Mouse (Mus musculus) ES-E14 (cell line): ENCODE results near the gene Aspm. TPM values are rescaled to one million over a fixed set of nuclear protein-coding genes. Genes with fewer than 3 reads are reported as not detected.
"Not testable (repeated sequence)": the region's sequence is repeated elsewhere in the genome, so short reads cannot be mapped to it uniquely, and the experiment has no call there.

Experiments
- DNase-seq: peaks from one replicate; pipeline ENCODE4 v3.0.0-alpha.2; 2013; ENCODE audit warnings: low read depth, low spot score
- H3K27ac ChIP-seq: 2 replicates; pipeline ENCODE4 v1.5.1; 2012; ENCODE audit warnings: low read depth, mild to moderate bottlenecking, low read length, moderate library complexity, mixed read lengths; ENCODE audit not compliant: poor library complexity, insufficient read depth, severe bottlenecking
- H3K36me3 ChIP-seq: 2 replicates; pipeline ENCODE4 v1.6.1; 2012; ENCODE audit warnings: mild to moderate bottlenecking, low read length, moderate library complexity, mixed read lengths; ENCODE audit not compliant: control insufficient read depth, poor library complexity, insufficient read depth, severe bottlenecking
- H3K4me1 ChIP-seq, 2 experiments: fragments of 150-350 bp in 1 of 2; sonication (generic) in 1 of 2; 2 replicates each; pipeline ENCODE4 v1.6.1; 2012; ENCODE audit warnings: low read length in 2 of 2, mild to moderate bottlenecking in 1 of 2, mixed read lengths in 1 of 2; ENCODE audit not compliant: control insufficient read depth in 2 of 2, insufficient read depth in 2 of 2, poor library complexity in 1 of 2
- H3K4me3 ChIP-seq, 2 experiments: fragments of 150-350 bp in 1 of 2; sonication (generic) in 1 of 2; 2 replicates each; pipeline ENCODE4 v1.5.1; 2012; ENCODE audit warnings: low read length in 2 of 2, low read depth in 1 of 2, mild to moderate bottlenecking in 1 of 2, mixed read lengths in 1 of 2; ENCODE audit not compliant: insufficient read depth in 1 of 2, poor library complexity in 1 of 2, severe bottlenecking in 1 of 2
- H3K9ac ChIP-seq: 2 replicates; pipeline ENCODE4 v1.6.1; 2012; ENCODE audit warnings: low read depth, mild to moderate bottlenecking, low read length, mixed read lengths; ENCODE audit not compliant: poor library complexity, insufficient read depth, severe bottlenecking
- H3K9me3 ChIP-seq: fragments of 150-350 bp; sonication (generic); 2 replicates; pipeline ENCODE4 v1.6.1; 2012; ENCODE audit warnings: low read depth, mild to moderate bottlenecking, low read length; ENCODE audit not compliant: control insufficient read depth, insufficient read depth
- CHD2 ChIP-seq: IDR thresholded peaks from 2 replicates; pipeline ENCODE4 v1.6.1; 2014; ENCODE audit warnings: mild to moderate bottlenecking, low read depth, low read length, inconsistent platforms
- HCFC1 ChIP-seq: IDR thresholded peaks from 2 replicates; pipeline ENCODE4 v1.6.1; 2012; ENCODE audit warnings: low read length, inconsistent platforms, borderline replicate concordance; ENCODE audit not compliant: insufficient read depth
- MAFK ChIP-seq: IDR thresholded peaks from 2 replicates; pipeline ENCODE4 v1.6.1; 2014; ENCODE audit warnings: mild to moderate bottlenecking, low read depth, low read length, inconsistent platforms; ENCODE audit not compliant: insufficient read depth
- ZC3H11A ChIP-seq: IDR thresholded peaks from 2 replicates; pipeline ENCODE4 v1.6.1; 2012; ENCODE audit warnings: low read depth, mild to moderate bottlenecking, inconsistent platforms, low read length, borderline replicate concordance
- ZNF384 ChIP-seq: IDR thresholded peaks from 2 replicates; pipeline ENCODE4 v1.6.1; 2012; ENCODE audit warnings: low read depth, low read length, inconsistent platforms
- in situ Hi-C, 2 experiments: fragments of 600-800 bp; cut with MboI; formaldehyde crosslinking; loops; one replicate each; pipeline ENCODE4 v1.15.1; 2025; ENCODE audit warnings: low sequenced_read_pairs in 2 of 2, inconsistent platforms in 1 of 2; ENCODE audit not compliant: unreplicated experiment in 2 of 2
- total RNA-seq: library from RNA; depleted of rRNA; stranded (reverse); fragments of 300-350 nt; gene quantifications from 2 replicates; pipeline ENCODE4 v1.2.3, GENCODE M21; 2012

The Aspm gene
- total RNA-seq, 1 experiment = 42.8 TPM

GRCm38 (mm10) chr1:139425006-139425405 is 29.6 kb upstream of the Aspm start:
- no peak for DNase-seq
- H3K4me1 ChIP-seq = peaks cover 5 to 9% of the 10 kb centered on the region in 2 experiments; a peak in 2 of 4 replicates
- TF ChIP-seq ZNF384 = no peak
- no peak for TF ChIP-seq HCFC1
- TF ChIP-seq ZC3H11A = no peak
- TF ChIP-seq MAFK = no peak
- TF ChIP-seq CHD2 = no peak

GRCm38 (mm10) chr1:139438373-139438772 is 16.2 kb upstream of the Aspm start:
- peak; percentile 53 for DNase-seq
- TF ChIP-seq MAFK = no peak
- TF ChIP-seq CHD2 = no peak
- TF ChIP-seq HCFC1 = no peak
- TF ChIP-seq ZC3H11A = no peak
- 0 out of 2 replicates have a peak, but pooled peaks have one; percentile 10 for TF ChIP-seq ZNF384
- H3K36me3 ChIP-seq = peaks cover 7% of the 10 kb centered on the region
- H3K4me1 ChIP-seq = no peaks in the 10 kb centered on the region
- H3K4me3 ChIP-seq = no peak overlapping the region
- H3K27ac ChIP-seq = no peak overlapping the region
- H3K9me3 ChIP-seq = no peaks in the 10 kb centered on the region
- no peak overlapping the region for H3K9ac ChIP-seq
- in situ Hi-C loops = no loop called here

More at GRCm38 (mm10) chr1:139425006-139425405, 29.6 kb upstream of the Aspm start:
- in situ Hi-C loops = no loop called here
- no peak overlapping the region for H3K9ac ChIP-seq
- H3K27ac ChIP-seq = no peak overlapping the region
- no peaks in the 10 kb centered on the region for H3K9me3 ChIP-seq
- no peak overlapping the region for H3K4me3 ChIP-seq
- peaks cover 13% of the 10 kb centered on the region for H3K36me3 ChIP-seq

- not testable (repeated sequence) for DNase-seq, H3K4me1 ChIP-seq, H3K9ac ChIP-seq
Measured at GRCm38 (mm10) chr1:139443103-139443502, 11.5 kb upstream of the Aspm start.

GRCm38 (mm10) chr1:139455226-139455869 is 776 bp downstream of the Aspm start:
- no peaks in the 10 kb centered on the region for H3K9me3 ChIP-seq
- H3K4me3 ChIP-seq = peak overlapping the region; percentile 85 to 89
- H3K27ac ChIP-seq = no peak overlapping the region
- DNase-seq = peak; percentile 52
- in situ Hi-C loops = no loop called here
- TF ChIP-seq HCFC1 = no peak
- TF ChIP-seq ZC3H11A = no peak
- no peak for TF ChIP-seq CHD2
- no peak for TF ChIP-seq MAFK
- no peak for TF ChIP-seq ZNF384
- H3K9ac ChIP-seq = peak overlapping the region; percentile 93
- peaks cover 12% of the 10 kb centered on the region for H3K36me3 ChIP-seq
- no peaks in the 10 kb centered on the region for H3K4me1 ChIP-seq

More at GRCm38 (mm10) chr1:139443103-139443502, 11.5 kb upstream of the Aspm start:
- in situ Hi-C loops, H3K9me3 ChIP-seq, H3K27ac ChIP-seq, H3K36me3 ChIP-seq, H3K4me3 ChIP-seq: not testable (repeated sequence)

GRCm38 (mm10) chr1:139460807-139461206 is 6.2 kb downstream of the Aspm start:
- no peak overlapping the region for H3K9ac ChIP-seq
- peaks cover 0 to 2% of the 10 kb centered on the region in 2 experiments; a peak in 1 of 4 replicates for H3K4me1 ChIP-seq
- TF ChIP-seq HCFC1 (no peak), CHD2 (no peak), ZC3H11A (no peak), ZNF384 (no peak), MAFK (no peak)
- no peak for DNase-seq
- no peaks in the 10 kb centered on the region for H3K9me3 ChIP-seq
- no peak overlapping the region for H3K27ac ChIP-seq
- peaks cover 28% of the 10 kb centered on the region for H3K36me3 ChIP-seq
- no peak overlapping the region for H3K4me3 ChIP-seq
- in situ Hi-C loops = no loop called here
